Mouse (Mus musculus) CH12F3 (cell line): ENCODE data around the gene Zfp459.
"Not testable (repeated sequence)": the region's sequence is repeated elsewhere in the genome, so short reads cannot be mapped to it uniquely, and the experiment has no call there.

Experiments
- in situ Hi-C: fragments of 300-500 bp; cut with MboI; formaldehyde crosslinking; loops from 2 replicates; pipeline ENCODE4 v1.14.3; 2020; ENCODE audit warnings: low sequenced_read_pairs

Gene Zfp459

DNA sequence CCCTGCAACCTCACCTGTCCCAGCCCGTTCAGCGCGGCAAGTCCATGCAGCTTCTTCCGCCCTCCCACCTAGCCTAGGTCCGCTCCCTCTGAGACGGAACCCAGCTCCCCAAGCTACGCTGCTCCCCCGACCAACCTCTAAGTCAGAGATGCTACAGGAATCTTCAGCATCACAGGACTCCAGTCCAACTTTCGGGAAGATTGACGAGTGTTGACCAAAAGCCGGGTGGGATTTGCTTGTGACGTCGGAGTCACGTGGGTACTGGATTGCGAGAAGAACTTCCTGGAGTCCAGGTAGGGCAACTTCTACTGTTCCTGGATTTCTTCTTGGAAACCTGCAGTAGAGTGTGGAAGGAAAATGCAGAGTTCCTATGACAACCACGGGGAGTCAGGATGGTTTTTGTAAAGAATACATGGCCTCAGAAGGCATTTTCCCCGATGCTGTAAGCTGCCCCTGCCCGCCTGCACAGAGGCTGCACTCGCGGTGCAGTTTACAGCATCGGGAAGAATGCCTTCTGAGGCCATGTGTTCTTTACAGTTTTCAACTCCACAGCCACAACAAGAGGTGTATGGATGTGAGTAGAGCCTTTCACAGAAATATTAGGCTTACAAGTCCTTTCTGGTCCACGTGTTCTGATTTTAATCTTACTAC lies at the start of gene Zfp459:
Gene Zfp459 (minus strand): TSS at position 212 of the 651 bp plus-strand sequence.
- in situ Hi-C loops, result loop anchor here (25.0 kb wide), 1 partner anchor 416 kb away; the partner anchor contains the start of gene Gm10037

GRCm38 (mm10) chr13:67469274-67469673 lies 48.1 kb upstream of the Zfp459 start:
- in situ Hi-C loops, result no loop called here

GRCm38 (mm10) chr13:67463506-67464185 lies 42.4 kb upstream of the Zfp459 start:
- in situ Hi-C loops, result not testable (repeated sequence)

GRCm38 (mm10) chr13:67452021-67452309 lies 30.7 kb upstream of the Zfp459 start:
- in situ Hi-C loops, result no loop called here

GRCm38 (mm10) chr13:67451172-67452020 lies 30.2 kb upstream of the Zfp459 start, which contains the start of gene Zfp874a:
Zfp874a (minus strand) TSS chr13:67451624.
- in situ Hi-C loops, result no loop called here

DNA sequence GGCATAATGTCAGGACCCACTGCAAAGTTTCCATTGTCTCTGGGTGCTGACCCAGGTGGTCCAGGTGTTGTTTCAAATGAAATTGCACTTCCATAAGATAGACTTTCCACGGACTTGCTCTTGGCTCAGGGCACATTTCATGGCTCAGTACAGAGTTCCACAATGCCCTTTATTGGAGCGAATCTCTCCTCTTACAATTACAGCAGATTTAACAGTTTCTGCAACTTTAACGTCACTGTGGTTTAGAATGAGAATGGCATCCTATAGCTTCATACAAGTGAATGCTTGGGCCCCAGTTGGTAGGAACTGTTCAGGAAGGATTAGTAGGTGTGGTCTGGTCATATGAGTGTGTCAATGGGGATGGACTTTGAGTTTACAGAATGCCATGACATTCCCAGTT lies 15.9 kb upstream of the Zfp459 start:
- in situ Hi-C loops, result not testable (repeated sequence)

- in situ Hi-C loops, result no loop called here
Measured at GRCm38 (mm10) chr13:67428116-67428515, 6.9 kb upstream of the Zfp459 start.

DNA sequence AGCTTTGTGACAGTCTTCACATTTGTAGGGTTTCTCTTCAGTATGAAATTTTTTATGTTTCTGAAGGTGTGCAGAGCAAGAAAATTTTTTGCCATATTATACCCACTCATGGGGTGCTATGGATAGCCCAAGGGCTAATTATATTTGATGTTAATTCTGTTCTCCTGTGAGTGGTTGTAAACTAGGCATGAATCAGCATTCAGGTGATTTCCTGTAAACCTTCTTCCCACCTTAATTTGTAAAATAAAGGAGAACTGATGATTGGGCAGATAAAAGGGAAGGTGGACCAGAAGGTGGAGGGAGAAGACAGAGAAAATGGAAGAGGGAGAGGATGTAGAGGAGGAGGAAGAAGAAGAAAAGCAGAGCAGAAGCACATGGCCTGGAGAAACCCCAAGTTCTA lies 4.5 kb upstream of the Zfp459 start:
- in situ Hi-C loops, result not testable (repeated sequence)

- in situ Hi-C loops, result loop anchor here (25.0 kb wide), 1 partner anchor 415 kb away; the partner anchor contains the start of gene Gm10037
Measured at GRCm38 (mm10) chr13:67422532-67422931, 1.3 kb upstream of the Zfp459 start.

GRCm38 (mm10) chr13:67420558-67421206 lies 536 bp downstream of the Zfp459 start:
- in situ Hi-C loops, result loop anchor here (25.0 kb wide), 1 partner anchor 417 kb away; the partner anchor contains the start of gene Gm10037

DNA sequence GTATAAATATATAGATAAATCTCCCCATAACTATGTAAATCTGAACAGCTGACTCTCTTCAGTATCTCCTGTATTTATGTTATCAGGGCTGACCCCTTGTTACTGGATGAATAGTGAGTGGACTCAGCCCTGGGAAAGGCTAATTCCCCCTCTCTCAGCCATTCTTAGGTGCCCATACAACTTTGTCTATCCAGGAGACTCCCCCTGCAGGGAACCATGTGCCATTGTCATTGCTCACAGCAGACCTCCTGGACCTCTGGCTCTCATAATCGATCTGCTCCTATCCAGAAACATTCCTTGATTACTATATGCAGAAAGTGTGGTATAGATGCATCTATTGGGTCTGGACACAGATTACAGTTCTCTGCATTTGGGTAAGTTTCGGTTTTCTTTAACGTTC lies 4.4 kb downstream of the Zfp459 start:
- in situ Hi-C loops, result loop anchor here (25.0 kb wide), 1 partner anchor 420 kb away; the partner anchor contains the start of gene Gm10037

DNA sequence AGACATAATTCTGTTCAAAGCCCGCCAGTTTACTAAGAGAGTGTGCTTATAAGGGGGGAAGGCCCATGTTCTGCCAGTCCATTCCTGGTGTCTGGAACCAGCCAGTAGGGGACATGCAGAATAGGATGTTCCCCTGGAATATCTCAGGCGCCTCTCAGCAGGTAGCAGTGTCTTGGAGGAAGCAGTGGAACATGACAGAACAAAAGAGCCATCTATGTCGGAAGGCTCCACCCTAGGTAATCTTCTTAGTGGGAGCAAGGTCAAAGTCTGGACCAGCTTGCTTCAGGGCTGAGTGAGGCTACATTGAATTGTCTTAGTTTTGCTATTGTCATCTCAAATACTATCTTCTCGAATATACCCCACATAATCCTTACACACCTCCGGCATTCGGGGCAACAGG lies 5.5 kb downstream of the Zfp459 start:
- in situ Hi-C loops, result loop anchor here (25.0 kb wide), 1 partner anchor 422 kb away; the partner anchor contains the start of gene Gm10037

DNA sequence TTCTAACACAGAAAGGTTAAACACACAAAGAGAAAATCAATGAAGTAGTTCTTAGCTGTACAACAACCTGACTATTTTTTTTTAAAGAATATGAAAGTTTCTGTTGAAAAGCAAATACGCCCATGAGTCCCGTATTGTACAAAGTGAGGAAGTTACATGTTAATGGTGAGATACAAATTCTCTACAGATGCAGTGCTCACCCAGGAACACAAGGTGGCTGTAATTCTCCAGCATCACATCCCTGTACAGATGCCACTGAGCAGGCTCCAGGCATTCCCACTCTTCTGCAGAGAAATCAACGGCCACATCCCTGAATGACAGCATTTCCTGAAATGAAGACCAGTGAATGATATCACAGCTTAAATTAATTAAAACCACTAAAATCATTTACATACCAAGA lies 7.6 kb downstream of the Zfp459 start:
- in situ Hi-C loops, result loop anchor here (25.0 kb wide), 1 partner anchor 424 kb away; the partner anchor contains the start of gene Gm10037

GRCm38 (mm10) chr13:67399183-67399903 lies 21.9 kb downstream of the Zfp459 start, which contains the start of gene Zfp429:
Zfp429 (minus strand) TSS chr13:67399819.
- in situ Hi-C loops, result not testable (repeated sequence)

GRCm38 (mm10) chr13:67376255-67376654 lies 45.0 kb downstream of the Zfp459 start:
- in situ Hi-C loops, result not testable (repeated sequence)

DNA sequence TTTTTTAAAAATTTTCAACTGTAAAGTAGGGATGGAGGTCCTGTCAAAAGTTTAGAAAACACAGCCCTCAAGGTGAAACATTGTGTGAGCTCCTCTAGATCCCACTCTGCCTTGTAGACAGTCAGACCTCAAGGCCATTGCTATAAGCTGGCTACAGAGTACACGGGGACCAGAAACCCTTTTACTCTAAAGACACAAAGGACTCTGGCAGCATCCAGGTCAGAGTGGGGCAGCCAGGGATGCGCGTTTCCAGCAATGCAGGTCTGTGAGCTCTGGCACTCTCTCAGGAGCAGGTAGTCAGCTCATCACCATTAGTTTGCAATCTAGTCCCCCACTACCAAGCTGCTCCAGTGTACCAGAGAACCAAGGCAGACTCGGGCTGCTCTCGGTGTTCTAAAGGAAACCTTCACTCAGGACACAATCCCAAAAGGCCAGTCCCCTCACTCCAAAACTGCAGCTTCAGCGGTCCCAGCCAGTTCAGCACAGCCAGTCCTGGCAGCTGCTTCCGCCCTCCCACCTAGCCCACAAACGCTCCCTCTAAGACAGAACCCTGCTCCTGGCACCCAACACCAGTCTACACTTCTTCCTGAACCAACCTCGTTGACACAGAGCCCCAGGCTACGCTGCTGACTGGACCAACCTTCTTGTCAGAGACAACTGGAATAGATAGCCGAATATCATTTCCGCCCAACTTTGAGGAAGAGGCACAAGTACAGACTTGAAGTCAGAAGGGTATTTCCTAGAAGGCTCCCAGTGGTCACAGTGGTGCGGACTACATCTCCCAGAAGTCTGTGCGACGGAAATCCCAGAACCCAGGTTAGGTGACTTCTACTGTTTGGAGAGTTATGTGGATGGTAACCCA lies 45.9 kb downstream of the Zfp459 start, which contains the start of the genes Gm28041 and Zfp456:
Gene Gm28041 (minus strand): TSS at position 684 of the 862 bp plus-strand sequence.
Gene Zfp456 (minus strand): TSS at position 761 of the 862 bp plus-strand sequence.
- in situ Hi-C loops, result not testable (repeated sequence)

DNA sequence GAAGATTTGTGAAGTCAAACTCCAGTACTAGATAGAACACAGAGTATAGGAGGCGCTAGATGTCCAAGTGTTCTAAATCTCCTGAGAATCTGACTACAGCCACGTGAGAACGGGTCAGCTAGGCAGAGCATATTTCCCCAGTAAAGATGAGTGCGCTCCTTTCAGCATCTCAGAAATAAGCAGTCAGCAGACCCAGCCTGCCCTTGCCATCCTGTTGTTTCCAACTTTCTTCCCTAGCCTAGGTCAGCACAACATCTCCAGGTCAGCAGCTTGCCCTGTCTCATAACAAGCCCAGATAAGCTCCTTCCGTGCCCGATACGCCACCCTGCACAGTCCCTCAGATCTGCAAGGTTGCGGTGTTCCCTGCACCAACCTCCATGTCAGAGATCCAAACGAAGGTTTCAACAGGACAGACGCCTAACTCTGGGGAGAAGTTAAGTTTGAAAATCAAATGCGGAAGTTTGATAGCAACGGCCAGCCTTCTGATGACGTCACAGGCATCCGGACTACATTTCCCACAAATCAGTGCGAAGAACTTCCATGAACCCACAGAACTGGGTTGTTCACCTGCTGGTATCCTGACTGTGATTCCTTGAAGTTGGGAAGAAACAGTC lies 61.0 kb downstream of the Zfp459 start, which contains the start of the genes Gm28044 and Zfp953:
Gene Gm28044 (minus strand): TSS at position 406 of the 614 bp plus-strand sequence.
Gene Zfp953 (minus strand): TSS at position 475 of the 614 bp plus-strand sequence.
- in situ Hi-C loops, result no loop called here
